9 mouse cellular contexts compared by ENCODE assay signal in genomic region chr16:18213689-18214088, GRCm38 (mm10). TPM values are rescaled to one million over a fixed set of nuclear protein-coding genes. Genes with fewer than 3 reads are reported as not detected.
DNase-seq lines count a peak whose midpoint lies in the region; ATAC-seq and TF ChIP-seq lines count a peak whose summit lies in the region.
"Had no signal": no experiment of that assay in that cellular context is flagged by ENCODE, and none has a peak within 500 bp of the region (broad histone marks: within the 10 kb centered on the region; RNA-seq: fewer than 3 reads in every experiment).

No protein-coding gene starts in this region.

- no peak for TF ChIP-seq POLR2A in lung, adult 2 months (IDR thresholded peaks at IDR 0.05; ENCODE audit: borderline replicate concordance, extremely low read depth, low read depth, low read length)

- H3K27ac ChIP-seq in lung, embryonic 16.5 days (ENCODE audit: low read length) = no peak overlapping the region
- H3K27ac ChIP-seq in hindbrain, embryonic 11.5 days (ENCODE audit: low read depth, low read length) = peak overlapping the region; percentile 69
- peak overlapping the region; percentile 82 for H3K27ac ChIP-seq in midbrain, embryonic 10.5 days (replicated peaks)
- H3K27ac ChIP-seq in stomach, embryonic 14.5 days (ENCODE audit: low read length) = no peak overlapping the region
- no peak overlapping the region for H3K27ac ChIP-seq in heart, embryonic 11.5 days (ENCODE audit: low read depth, low read length)
- H3K27ac ChIP-seq: lung, embryonic 15.5 days had no signal

- TF ChIP-seq CTCF in lung, adult 2 months (IDR thresholded peaks at IDR 0.05; ENCODE audit: insufficient read depth, low read length) = no peak

- WGBS in lung, embryonic 16.5 days = 39% methylated on average over 6 of the region's 6 CpGs
- 53% methylated on average over 6 of the region's 6 CpGs for WGBS in lung, adult 2 months
- WGBS in hindbrain, embryonic 11.5 days = 25% methylated on average over 6 of the region's 6 CpGs
- WGBS in midbrain, embryonic 10.5 days = 37% methylated on average over 6 of the region's 6 CpGs
- 53% methylated on average over 6 of the region's 6 CpGs for WGBS in stomach, embryonic 14.5 days
- WGBS in heart, embryonic 11.5 days (ENCODE audit: insufficient replicate concordance) = 58% methylated on average over 6 of the region's 6 CpGs

- H3K4me1 ChIP-seq in lung, embryonic 16.5 days (replicated peaks; ENCODE audit: control insufficient read depth, insufficient read depth, low read length) = no peaks in the 10 kb centered on the region; the same call in 1 of the 2 replicates
- no peaks in the 10 kb centered on the region for H3K4me1 ChIP-seq in lung, adult 2 months (ENCODE audit: control insufficient read depth, insufficient read depth, low read length)
- H3K4me1 ChIP-seq in hindbrain, embryonic 11.5 days (replicated peaks; ENCODE audit: control insufficient read depth, insufficient read depth, low read length) = peaks cover 16% of the 10 kb centered on the region
- H3K4me1 ChIP-seq in midbrain, embryonic 10.5 days = peaks cover 41% of the 10 kb centered on the region
- H3K4me1 ChIP-seq in stomach, embryonic 14.5 days (ENCODE audit: control insufficient read depth, insufficient read depth, low read length) = no peaks in the 10 kb centered on the region
- H3K4me1 ChIP-seq in heart, embryonic 11.5 days (ENCODE audit: control insufficient read depth, insufficient read depth, low read length) = peaks cover 8% of the 10 kb centered on the region; the same call in 1 of the 2 replicates

- no peak overlapping the region for H3K4me2 ChIP-seq in lung, embryonic 16.5 days (ENCODE audit: low read depth, low read length)
- H3K4me2 ChIP-seq in hindbrain, embryonic 11.5 days (replicated peaks; ENCODE audit: low read depth, low read length) = peak overlapping the region; percentile 38
- H3K4me2 ChIP-seq in stomach, embryonic 14.5 days (replicated peaks; ENCODE audit: low read depth, low read length) = no peak overlapping the region
- no peak overlapping the region for H3K4me2 ChIP-seq in heart, embryonic 11.5 days
- H3K4me2 ChIP-seq: lung, embryonic 15.5 days had no signal

- no peaks in the 10 kb centered on the region for H3K36me3 ChIP-seq in lung, embryonic 16.5 days (ENCODE audit: control insufficient read depth, insufficient read depth, low read length)
- H3K36me3 ChIP-seq in hindbrain, embryonic 11.5 days (ENCODE audit: control insufficient read depth, insufficient read depth, low read length) = no peaks in the 10 kb centered on the region
- H3K36me3 ChIP-seq in midbrain, embryonic 10.5 days = no peaks in the 10 kb centered on the region
- no peaks in the 10 kb centered on the region for H3K36me3 ChIP-seq in stomach, embryonic 14.5 days (ENCODE audit: control insufficient read depth, insufficient read depth, low read length)
- no peaks in the 10 kb centered on the region for H3K36me3 ChIP-seq in heart, embryonic 11.5 days (ENCODE audit: control insufficient read depth, insufficient read depth, low read length)
- H3K36me3 ChIP-seq: lung, embryonic 15.5 days had no signal

- DNase-seq in lung, adult 2 months = no peak
- peak; percentile 97 for DNase-seq in hindbrain, embryonic 11.5 days (ENCODE audit: low spot score)
- peak; percentile 94 for DNase-seq in midbrain, embryonic 10.5 days (ENCODE audit: low spot score)
- DNase-seq in heart, postnatal 4 days = no peak

- H3K27me3 ChIP-seq in lung, embryonic 16.5 days (ENCODE audit: control insufficient read depth, insufficient read depth, low read depth, low read length) = no peaks in the 10 kb centered on the region; the same call in 1 of the 2 replicates
- no peaks in the 10 kb centered on the region for H3K27me3 ChIP-seq in hindbrain, embryonic 11.5 days (ENCODE audit: control insufficient read depth, insufficient read depth, low read length)
- H3K27me3 ChIP-seq in midbrain, embryonic 10.5 days (ENCODE audit: low read depth, poor library complexity, severe bottlenecking) = peaks cover 21% of the 10 kb centered on the region; the same call in 1 of the 2 replicates
- H3K27me3 ChIP-seq in stomach, embryonic 14.5 days (ENCODE audit: control insufficient read depth, insufficient read depth, low read length) = no peaks in the 10 kb centered on the region
- peaks cover 8% of the 10 kb centered on the region; the same call in 1 of the 2 replicates for H3K27me3 ChIP-seq in heart, embryonic 11.5 days (ENCODE audit: control insufficient read depth, insufficient read depth, low read length)
- H3K27me3 ChIP-seq: lung, embryonic 15.5 days had no signal

- H3K4me3 ChIP-seq in lung, embryonic 16.5 days (ENCODE audit: low read length) = no peak overlapping the region
- H3K4me3 ChIP-seq in lung, adult 2 months (replicated peaks; ENCODE audit: extremely low read depth, low read depth, low read length) = no peak overlapping the region
- H3K4me3 ChIP-seq in hindbrain, embryonic 11.5 days (ENCODE audit: low read depth, low read length) = peak overlapping the region; percentile 16
- peak overlapping the region; percentile 27; the same call in 1 of the 2 replicates for H3K4me3 ChIP-seq in midbrain, embryonic 10.5 days
- no peak overlapping the region for H3K4me3 ChIP-seq in stomach, embryonic 14.5 days (ENCODE audit: low read depth, low read length)
- H3K4me3 ChIP-seq in heart, embryonic 11.5 days (ENCODE audit: low read depth, low read length) = no peak overlapping the region
- H3K4me3 ChIP-seq: lung, embryonic 15.5 days had no signal

- no peaks in the 10 kb centered on the region for H3K9me3 ChIP-seq in lung, embryonic 16.5 days (ENCODE audit: control insufficient read depth, low read length)
- H3K9me3 ChIP-seq in hindbrain, embryonic 11.5 days (ENCODE audit: control insufficient read depth, low read length) = no peaks in the 10 kb centered on the region
- H3K9me3 ChIP-seq in midbrain, embryonic 10.5 days (replicated peaks) = no peaks in the 10 kb centered on the region
- no peaks in the 10 kb centered on the region for H3K9me3 ChIP-seq in stomach, embryonic 14.5 days (ENCODE audit: control insufficient read depth, low read depth, low read length)
- H3K9me3 ChIP-seq in heart, embryonic 11.5 days (replicated peaks; ENCODE audit: control insufficient read depth, low read length) = no peaks in the 10 kb centered on the region
- H3K9me3 ChIP-seq: lung, embryonic 15.5 days had no signal

- H3K9ac ChIP-seq in lung, embryonic 16.5 days (ENCODE audit: low read length) = no peak overlapping the region
- peak overlapping the region; percentile 42; the same call in 1 of the 2 replicates for H3K9ac ChIP-seq in hindbrain, embryonic 11.5 days (ENCODE audit: low read depth, low read length)
- no peak overlapping the region for H3K9ac ChIP-seq in stomach, embryonic 14.5 days (replicated peaks; ENCODE audit: low read depth, low read length)
- H3K9ac ChIP-seq in heart, embryonic 11.5 days (ENCODE audit: low read depth, low read length) = no peak overlapping the region
- H3K9ac ChIP-seq: lung, embryonic 15.5 days had no signal

- ATAC-seq in lung, embryonic 16.5 days (ENCODE audit: low read depth) = peak; percentile 8; the same call in 1 of the 2 replicates
- peak; percentile 94 for ATAC-seq in hindbrain, embryonic 11.5 days (ENCODE audit: low FRiP score)
- ATAC-seq in stomach, embryonic 14.5 days (ENCODE audit: insufficient number of reproducible peaks, insufficient read depth, low FRiP score, low read depth) = peak; percentile 50; the same call in 1 of the 2 replicates
- no peak for ATAC-seq in heart, embryonic 11.5 days (replicated peaks; ENCODE audit: insufficient number of reproducible peaks, low FRiP score, low TSS enrichment)
- ATAC-seq in activated CD4-positive, CD25-positive, alpha-beta regulatory T cell, adult 4 months = no peak

RNA-seq across cellular contexts. Expression of gene Ccdc188, which starts 4.0 kb away (rescaled TPM):
- not detected in 2 replicates for polyA plus RNA-seq in lung, embryonic 16.5 days (2015; fragmentation: Nextera tagmentation; extraction: Ambion mirVana)
- polyA plus RNA-seq in lung, adult 2 months (2012; rRNA removed) = not detected in 2 replicates
- polyA plus RNA-seq in hindbrain, embryonic 11.5 days (2014; fragmentation: Nextera tagmentation; extraction: Ambion mirVana) = not detected in 2 replicates
- not detected in 2 replicates for polyA plus RNA-seq in midbrain, embryonic 10.5 days (2016; fragmentation: Nextera tagmentation; extraction: Ambion mirVana)
- polyA plus RNA-seq in stomach, embryonic 14.5 days (2014; fragmentation: Nextera tagmentation; extraction: Ambion mirVana) = not detected in 2 replicates
- not detected in 2 replicates for polyA plus RNA-seq in heart, embryonic 11.5 days (2014; fragmentation: Nextera tagmentation; extraction: Ambion mirVana)
- total RNA-seq in heart, postnatal 4 days (2021) = not detected
- not detected for polyA plus RNA-seq in activated CD4-positive, CD25-positive, alpha-beta regulatory T cell, adult 4 months (2017; shearing (Covaris generic))
- polyA plus RNA-seq: lung, embryonic 15.5 days had no signal

RNA-seq across cellular contexts. Expression of gene Zdhhc8, which starts 21.2 kb away (rescaled TPM):
- polyA plus RNA-seq in lung, embryonic 16.5 days (2015; fragmentation: Nextera tagmentation; extraction: Ambion mirVana) = 9.1 and 9.3 TPM in 2 replicates
- 98.7 and 124 TPM in 2 replicates for polyA plus RNA-seq in lung, adult 2 months (2012; rRNA removed)
- polyA plus RNA-seq in hindbrain, embryonic 11.5 days (2014; fragmentation: Nextera tagmentation; extraction: Ambion mirVana) = 7.5 and 8.3 TPM in 2 replicates
- 9.4 and 11.3 TPM in 2 replicates for polyA plus RNA-seq in midbrain, embryonic 10.5 days (2016; fragmentation: Nextera tagmentation; extraction: Ambion mirVana)
- 9.8 and 11.1 TPM in 2 replicates for polyA plus RNA-seq in stomach, embryonic 14.5 days (2014; fragmentation: Nextera tagmentation; extraction: Ambion mirVana)
- 16.3 and 17.3 TPM in 2 replicates for polyA plus RNA-seq in heart, embryonic 11.5 days (2014; fragmentation: Nextera tagmentation; extraction: Ambion mirVana)
- 10 to 100 TPM; 29.8 to 36.0 TPM for total RNA-seq in heart, postnatal 4 days (2021)
- polyA plus RNA-seq in activated CD4-positive, CD25-positive, alpha-beta regulatory T cell, adult 4 months (2017; shearing (Covaris generic)) = 1 to 10 TPM; 1.7 to 2.7 TPM

RNA-seq across cellular contexts. Expression of gene Trmt2a, which starts 34.8 kb away (rescaled TPM):
- polyA plus RNA-seq in lung, embryonic 16.5 days (2015; fragmentation: Nextera tagmentation; extraction: Ambion mirVana) = 95.2 and 106 TPM in 2 replicates
- polyA plus RNA-seq in lung, adult 2 months (2012; rRNA removed) = 41.9 and 55.2 TPM in 2 replicates
- polyA plus RNA-seq in hindbrain, embryonic 11.5 days (2014; fragmentation: Nextera tagmentation; extraction: Ambion mirVana) = 77.0 and 85.0 TPM in 2 replicates
- 127 and 132 TPM in 2 replicates for polyA plus RNA-seq in midbrain, embryonic 10.5 days (2016; fragmentation: Nextera tagmentation; extraction: Ambion mirVana)
- polyA plus RNA-seq in stomach, embryonic 14.5 days (2014; fragmentation: Nextera tagmentation; extraction: Ambion mirVana) = 79.1 and 80.2 TPM in 2 replicates
- 56.0 and 58.2 TPM in 2 replicates for polyA plus RNA-seq in heart, embryonic 11.5 days (2014; fragmentation: Nextera tagmentation; extraction: Ambion mirVana)
- total RNA-seq in heart, postnatal 4 days (2021) = 10 to 100 TPM; 30.8 to 32.9 TPM
- 10 to 100 TPM; 27.7 to 46.5 TPM for polyA plus RNA-seq in activated CD4-positive, CD25-positive, alpha-beta regulatory T cell, adult 4 months (2017; shearing (Covaris generic))

RNA-seq across cellular contexts. Expression of gene Ranbp1, which starts 34.8 kb away (rescaled TPM):
- polyA plus RNA-seq in lung, embryonic 16.5 days (2015; fragmentation: Nextera tagmentation; extraction: Ambion mirVana) = 459 and 514 TPM in 2 replicates
- 31.5 and 34.8 TPM in 2 replicates for polyA plus RNA-seq in lung, adult 2 months (2012; rRNA removed)
- 1,115 and 1,160 TPM in 2 replicates for polyA plus RNA-seq in hindbrain, embryonic 11.5 days (2014; fragmentation: Nextera tagmentation; extraction: Ambion mirVana)
- 1,186 and 1,334 TPM in 2 replicates for polyA plus RNA-seq in midbrain, embryonic 10.5 days (2016; fragmentation: Nextera tagmentation; extraction: Ambion mirVana)
- 613 and 635 TPM in 2 replicates for polyA plus RNA-seq in stomach, embryonic 14.5 days (2014; fragmentation: Nextera tagmentation; extraction: Ambion mirVana)
- 585 and 656 TPM in 2 replicates for polyA plus RNA-seq in heart, embryonic 11.5 days (2014; fragmentation: Nextera tagmentation; extraction: Ambion mirVana)
- 100 to 1,000 TPM; 130 to 137 TPM for total RNA-seq in heart, postnatal 4 days (2021)
- polyA plus RNA-seq in activated CD4-positive, CD25-positive, alpha-beta regulatory T cell, adult 4 months (2017; shearing (Covaris generic)) = 100 to 1,000 TPM; 186 to 213 TPM

RNA-seq across cellular contexts. Expression of gene Gm49776, which starts 44.4 kb away (rescaled TPM):
- polyA plus RNA-seq in lung, embryonic 16.5 days (2015; fragmentation: Nextera tagmentation; extraction: Ambion mirVana) = 1.8 and 2.8 TPM in 2 replicates
- polyA plus RNA-seq in lung, adult 2 months (2012; rRNA removed) = 0.34 TPM in 1 of 2 replicates, not detected in the other
- 1.4 and 1.6 TPM in 2 replicates for polyA plus RNA-seq in hindbrain, embryonic 11.5 days (2014; fragmentation: Nextera tagmentation; extraction: Ambion mirVana)
- 1.9 and 2.2 TPM in 2 replicates for polyA plus RNA-seq in midbrain, embryonic 10.5 days (2016; fragmentation: Nextera tagmentation; extraction: Ambion mirVana)
- not detected in 2 replicates for polyA plus RNA-seq in stomach, embryonic 14.5 days (2014; fragmentation: Nextera tagmentation; extraction: Ambion mirVana)
- polyA plus RNA-seq in heart, embryonic 11.5 days (2014; fragmentation: Nextera tagmentation; extraction: Ambion mirVana) = 3.7 TPM in 1 of 2 replicates, not detected in the other
- not detected for total RNA-seq in heart, postnatal 4 days (2021)
- polyA plus RNA-seq in activated CD4-positive, CD25-positive, alpha-beta regulatory T cell, adult 4 months (2017; shearing (Covaris generic)) = not detected

Comparison
In these comparisons a context has a peak if more than half of its experiments do, and no peak if none do; other contexts are left out.
1. ATAC-seq: peak in lung, embryonic 16.5 days (single experiment), hindbrain, embryonic 11.5 days (single experiment) and stomach, embryonic 14.5 days (single experiment); none in heart, embryonic 11.5 days (single experiment) and activated CD4-positive, CD25-positive, alpha-beta regulatory T cell, adult 4 months (single experiment).
2. H3K27ac ChIP-seq: peak in hindbrain, embryonic 11.5 days (single experiment) and midbrain, embryonic 10.5 days (single experiment); none in lung, embryonic 16.5 days (single experiment), stomach, embryonic 14.5 days (single experiment) and heart, embryonic 11.5 days (single experiment).
3. H3K4me3 ChIP-seq: peak in hindbrain, embryonic 11.5 days (single experiment) and midbrain, embryonic 10.5 days (single experiment); none in lung, embryonic 16.5 days (single experiment), lung, adult 2 months (single experiment), stomach, embryonic 14.5 days (single experiment) and heart, embryonic 11.5 days (single experiment).
4. DNase-seq: peak in hindbrain, embryonic 11.5 days (single experiment) and midbrain, embryonic 10.5 days (single experiment); none in lung, adult 2 months (single experiment) and heart, postnatal 4 days (single experiment).